Mouse (Mus musculus) heart, adult 2 months (tissue): ENCODE data around the gene Yod1. TPM values are rescaled to one million over a fixed set of nuclear protein-coding genes. Genes with fewer than 3 reads are reported as not detected.

Source experiments
- DNase-seq, 2 experiments: peaks; one replicate each; pipeline ENCODE4 v3.0.0; 2021
- H3K27ac ChIP-seq: fragments of 200-600 bp; 2 replicates; pipeline ENCODE4 v1.8.1; 2022
- H3K27me3 ChIP-seq: fragments of 200-500 bp; 2 replicates; pipeline ENCODE4 v1.6.1; 2012; ENCODE audit warnings: mild to moderate bottlenecking, low read length, inconsistent platforms, mixed read lengths; ENCODE audit not compliant: control insufficient read depth, insufficient read depth
- H3K36me3 ChIP-seq: fragments of 200-500 bp; 2 replicates; pipeline ENCODE4 v1.6.1; 2012; ENCODE audit warnings: low read length, inconsistent platforms; ENCODE audit not compliant: control insufficient read depth, insufficient read depth
- H3K4me1 ChIP-seq: fragments of 200-500 bp; 2 replicates; pipeline ENCODE4 v1.6.1; 2011; ENCODE audit warnings: low read length; ENCODE audit not compliant: control insufficient read depth, insufficient read depth
- H3K4me3 ChIP-seq: fragments of 200-600 bp; 2 replicates; pipeline ENCODE4 v1.8.1; 2022
- H3K79me2 ChIP-seq: fragments of 200-500 bp; replicated peaks from 2 replicates; pipeline ENCODE4 v1.6.1; 2012; ENCODE audit warnings: mild to moderate bottlenecking, inconsistent platforms, low read length, moderate library complexity, mixed read lengths; ENCODE audit not compliant: control insufficient read depth, insufficient read depth
- H3K9ac ChIP-seq: fragments of 200-500 bp; 2 replicates; pipeline ENCODE4 v1.6.1; 2012; ENCODE audit warnings: low read depth, mild to moderate bottlenecking, control low read depth, inconsistent platforms, low read length, mixed read lengths
- CTCF ChIP-seq: fragments of 200-600 bp; IDR thresholded peaks from 2 replicates; pipeline ENCODE4 v1.8.1; 2022; ENCODE audit warnings: antibody characterized with exemption, mild to moderate bottlenecking, moderate library complexity
- EP300 ChIP-seq: fragments of 200-500 bp; IDR thresholded peaks from 2 replicates; pipeline ENCODE4 v1.6.1; 2011; ENCODE audit warnings: low read depth, low read length, control low read depth; ENCODE audit not compliant: insufficient read depth
- POLR2A ChIP-seq: fragments of 200-500 bp; IDR thresholded peaks from 2 replicates; pipeline ENCODE4 v1.6.1; 2011; ENCODE audit warnings: mild to moderate bottlenecking, low read depth, low read length, control low read depth; ENCODE audit not compliant: insufficient read depth
- WGBS: fragments of 180-500 bp; shearing (Covaris S2); methylation state at CpG from one replicate; pipeline ENCODE4 v1.1.7; 2018; 5-methylcytosine and 5-hydroxymethylcytosine counted together
- intact Hi-C: fragments of 180-260 bp; cut with DNase I; formaldehyde crosslinking; loops from one replicate; pipeline ENCODE4 v1.15.1; 2025
- polyA plus RNA-seq: library from polyadenylated mRNA; depleted of rRNA; stranded (reverse); fragments of >200 nt; gene quantifications from 2 replicates; pipeline ENCODE4 v1.2.3, GENCODE M21; 2012
- total RNA-seq, 2 experiments: library from RNA; stranded (reverse); gene quantifications; 2 replicates each; pipeline ENCODE4 v1.2.3; 2021

The Yod1 gene
- total and polyA plus RNA-seq, 3 experiments = 1.2 to 4.9 (median 3.7) TPM

GRCm38 (mm10) chr1:130715561-130716217, 1.4 kb upstream of the Yod1 start, which contains the start of gene Gm29427:
Gm29427 (minus strand) TSS chr1:130715799.
- WGBS = 2% methylated on average over 38 of the region's 38 CpGs
- peak; percentile 76; the same call in 1 of the 2 replicates for TF ChIP-seq EP300
- TF ChIP-seq POLR2A = peak; percentile 77
- no peak for TF ChIP-seq CTCF
- Histone ChIP-seq H3K36me3 (peaks cover 25% of the 10 kb centered on the region), H3K27me3 (no peaks in the 10 kb centered on the region), H3K4me3 (peak within 1 kb of the TSS; percentile 89), H3K79me2 (no peaks in the 10 kb centered on the region; the same call in 1 of the 2 replicates), H3K9ac (peak within 1 kb of the TSS; percentile 91), H3K4me1 (peaks cover 5% of the 10 kb centered on the region), H3K27ac (peak within 1 kb of the TSS; percentile 96)
- intact Hi-C loops = loop anchor here (10.0 kb wide), 1 partner anchor 379 kb away; the partner anchor contains the start of gene Mapkapk2
- peak; percentile 95 to 97 for DNase-seq

GRCm38 (mm10) chr1:130716218-130716512, 962 bp upstream of the Yod1 start:
- peak overlapping the region; percentile 89 for H3K4me3 ChIP-seq
- TF ChIP-seq EP300 (no peak), POLR2A (no peak), CTCF (no peak)
- H3K4me1 ChIP-seq = peaks cover 4% of the 10 kb centered on the region
- WGBS = 0% methylated on average over 3 of the region's 3 CpGs
- H3K9ac ChIP-seq = peak overlapping the region; percentile 91
- H3K27ac ChIP-seq = peak overlapping the region; percentile 96
- no peaks in the 10 kb centered on the region; the same call in 1 of the 2 replicates for H3K79me2 ChIP-seq
- H3K27me3 ChIP-seq = no peaks in the 10 kb centered on the region
- no peak for DNase-seq
- peaks cover 24% of the 10 kb centered on the region for H3K36me3 ChIP-seq
- intact Hi-C loops = loop anchor here (10.0 kb wide), 1 partner anchor 379 kb away; the partner anchor contains the start of gene Mapkapk2

GRCm38 (mm10) chr1:130716513-130717290, 425 bp upstream of the Yod1 start:
- peak overlapping the region; percentile 96 for H3K27ac ChIP-seq
- TF ChIP-seq POLR2A (no peak), EP300 (no peak), CTCF (no peak)
- H3K36me3 ChIP-seq = peaks cover 19% of the 10 kb centered on the region
- H3K27me3 ChIP-seq = no peaks in the 10 kb centered on the region
- intact Hi-C loops = loop anchor here (10.0 kb wide), 1 partner anchor 378 kb away; the partner anchor contains the start of gene Mapkapk2
- H3K4me1 ChIP-seq = peaks cover 4% of the 10 kb centered on the region
- WGBS = under 1% methylated on average over 42 of the region's 42 CpGs
- peak overlapping the region; percentile 91 for H3K9ac ChIP-seq
- peak overlapping the region; percentile 89 for H3K4me3 ChIP-seq
- no peaks in the 10 kb centered on the region; the same call in 1 of the 2 replicates for H3K79me2 ChIP-seq
- DNase-seq = no peak

GRCm38 (mm10) chr1:130724206-130724605, 7.1 kb downstream of the Yod1 start:
- no peaks in the 10 kb centered on the region for H3K79me2 ChIP-seq
- H3K27ac ChIP-seq = no peak overlapping the region
- H3K4me3 ChIP-seq = no peak overlapping the region
- 73% methylated on average over 5 of the region's 5 CpGs for WGBS
- H3K4me1 ChIP-seq = no peaks in the 10 kb centered on the region
- no peak for TF ChIP-seq CTCF
- no peak for TF ChIP-seq POLR2A
- no peak for TF ChIP-seq EP300
- no peaks in the 10 kb centered on the region for H3K27me3 ChIP-seq
- no peak overlapping the region for H3K9ac ChIP-seq
- no peak for DNase-seq
- intact Hi-C loops = no loop called here
- peaks cover 10% of the 10 kb centered on the region; the same call in 1 of the 2 replicates for H3K36me3 ChIP-seq

GRCm38 (mm10) chr1:130726396-130726795, 9.3 kb downstream of the Yod1 start:
- Histone ChIP-seq H3K36me3 (peaks cover 3% of the 10 kb centered on the region; the same call in 1 of the 2 replicates), H3K27me3 (no peaks in the 10 kb centered on the region), H3K79me2 (no peaks in the 10 kb centered on the region), H3K4me3 (no peak overlapping the region), H3K4me1 (no peaks in the 10 kb centered on the region), H3K27ac (no peak overlapping the region), H3K9ac (no peak overlapping the region)
- no peak for TF ChIP-seq EP300
- TF ChIP-seq POLR2A = no peak
- no peak for TF ChIP-seq CTCF
- no peak for DNase-seq
- WGBS = 99% methylated on average over 2 of the region's 2 CpGs
- intact Hi-C loops = no loop called here
